Mouse (Mus musculus) mouse embryonic stem cell (cell line): ENCODE results near the gene Gga3.
"Not testable (repeated sequence)": the region's sequence is repeated elsewhere in the genome, so short reads cannot be mapped to it uniquely, and the experiment has no call there.

Experiments used
- in situ Hi-C, 2 experiments: fragments of 300-500 bp; cut with MboI; formaldehyde crosslinking; loops; 1 replicate in 1 of 2; 3 replicates in 1 of 2; pipeline ENCODE4 v1.14.3; 2019 to 2020; ENCODE audit warnings: low sequenced_read_pairs in 2 of 2, low pct_unique_long_range_greater_than_20kb in 1 of 2, mixed read lengths in 1 of 2; ENCODE audit not compliant: unreplicated experiment in 1 of 2

The Gga3 gene

GRCm38 (mm10) chr11:115603476-115604303 is at the start of gene Gga3, which contains the start of gene Mrps7:
Gene Gga3, minus strand, starts transcription at chr11:115604051.
Gene Mrps7, plus strand, starts transcription at chr11:115603925.
- in situ Hi-C loops: no loop called here

- in situ Hi-C loops: no loop called here
Observed at GRCm38 (mm10) chr11:115653194-115653593, 49.3 kb upstream of the Gga3 start.

GRCm38 (mm10) chr11:115651680-115652079 is 47.8 kb upstream of the Gga3 start:
- in situ Hi-C loops: no loop called here

GRCm38 (mm10) chr11:115649706-115650105 is 45.9 kb upstream of the Gga3 start:
- in situ Hi-C loops: no loop called here

- in situ Hi-C loops: no loop called here
Observed at GRCm38 (mm10) chr11:115647459-115647858, 43.6 kb upstream of the Gga3 start.

GRCm38 (mm10) chr11:115646439-115646838 is 42.6 kb upstream of the Gga3 start:
- in situ Hi-C loops: no loop called here

GRCm38 (mm10) chr11:115645498-115645897 is 41.6 kb upstream of the Gga3 start:
- in situ Hi-C loops: not testable (repeated sequence)

GRCm38 (mm10) chr11:115644308-115644707 is 40.5 kb upstream of the Gga3 start:
- in situ Hi-C loops: no loop called here

GRCm38 (mm10) chr11:115643265-115643664 is 39.4 kb upstream of the Gga3 start:
- in situ Hi-C loops: no loop called here

- in situ Hi-C loops: no loop called here
Observed at GRCm38 (mm10) chr11:115642705-115643104, 38.9 kb upstream of the Gga3 start.

- in situ Hi-C loops: no loop called here
Observed at GRCm38 (mm10) chr11:115641664-115642036, 37.8 kb upstream of the Gga3 start.

- in situ Hi-C loops: no loop called here
Observed at GRCm38 (mm10) chr11:115640978-115641663, 37.3 kb upstream of the Gga3 start.

GRCm38 (mm10) chr11:115640311-115640828 is 36.5 kb upstream of the Gga3 start:
- in situ Hi-C loops: no loop called here

GRCm38 (mm10) chr11:115639540-115639939 is 35.7 kb upstream of the Gga3 start:
- in situ Hi-C loops: loop anchor here (5.0 kb wide), 2 partner anchors 73 to 78 kb away; no protein-coding TSS in a partner anchor

GRCm38 (mm10) chr11:115638498-115639409 is 34.9 kb upstream of the Gga3 start:
- in situ Hi-C loops: loop anchor here (5.0 kb wide), 2 partner anchors 74 to 79 kb away; no protein-coding TSS in a partner anchor

- in situ Hi-C loops: loop anchor here (5.0 kb wide), 2 partner anchors 75 to 80 kb away; no protein-coding TSS in a partner anchor
Observed at GRCm38 (mm10) chr11:115636960-115637359, 33.1 kb upstream of the Gga3 start.

GRCm38 (mm10) chr11:115635484-115635883 is 31.6 kb upstream of the Gga3 start:
- in situ Hi-C loops: loop anchor here (5.0 kb wide), 2 partner anchors 77 to 82 kb away; no protein-coding TSS in a partner anchor

GRCm38 (mm10) chr11:115635041-115635440 is 31.2 kb upstream of the Gga3 start:
- in situ Hi-C loops: loop anchor here (5.0 kb wide), 2 partner anchors 77 to 82 kb away; no protein-coding TSS in a partner anchor
